In genomic region chr12:46818021-46818855, GRCm38 (mm10) we compare ENCODE assay signal across 8 mouse cellular contexts. TPM values are rescaled to one million over a fixed set of nuclear protein-coding genes. Genes with fewer than 3 reads are reported as not detected.
DNase-seq lines count a peak whose midpoint lies in the region; ATAC-seq and TF ChIP-seq lines count a peak whose summit lies in the region.

No protein-coding gene starts in this region.

- peaks cover 4% of the 10 kb centered on the region for H3K4me1 ChIP-seq in forebrain, embryonic 16.5 days (replicated peaks; ENCODE audit: control insufficient read depth, insufficient read depth, low read length)
- H3K4me1 ChIP-seq in lung, adult 2 months (ENCODE audit: control insufficient read depth, insufficient read depth, low read length) = no peaks in the 10 kb centered on the region

- peak; percentile 62 for DNase-seq in MEL-GATA-1-ER (ENCODE audit: extremely low read depth, low read depth)
- DNase-seq in cerebellum, adult 11-12 months = peak; percentile 75
- DNase-seq in heart, postnatal 4 days = peak; percentile 41
- DNase-seq in layer of hippocampus, adult 9-11 months = peak; percentile 35
- DNase-seq in lung, adult 2 months = peak; percentile 17
- peak; percentile 39 for DNase-seq in retina, postnatal 7 days (ENCODE audit: low read depth, low spot score)

- peak overlapping the region; percentile 94 for H3K9ac ChIP-seq in forebrain, embryonic 16.5 days (replicated peaks; ENCODE audit: low read depth, low read length)

- H3K27me3 ChIP-seq in forebrain, embryonic 16.5 days (replicated peaks; ENCODE audit: control insufficient read depth, insufficient read depth, low read length) = no peaks in the 10 kb centered on the region

- peak; percentile 45 for ATAC-seq in forebrain, embryonic 16.5 days
- ATAC-seq in megakaryocyte progenitor cell, adult 5-6 weeks (replicated peaks; ENCODE audit: poor library complexity) = no peak

- peak overlapping the region; percentile 94 for H3K27ac ChIP-seq in forebrain, embryonic 16.5 days (ENCODE audit: low read length)

- WGBS in forebrain, embryonic 16.5 days = under 1% methylated on average over 61 of the region's 61 CpGs
- WGBS in lung, adult 2 months = 1% methylated on average over 61 of the region's 61 CpGs

- H3K9me3 ChIP-seq in forebrain, embryonic 16.5 days (ENCODE audit: control insufficient read depth, low read length) = no peaks in the 10 kb centered on the region

- peak overlapping the region; percentile 66 for H3K4me3 ChIP-seq in forebrain, embryonic 16.5 days (replicated peaks; ENCODE audit: low read length)
- peak overlapping the region; percentile 91 for H3K4me3 ChIP-seq in lung, adult 2 months (replicated peaks; ENCODE audit: extremely low read depth, low read depth, low read length)

- peak overlapping the region; percentile 81 for H3K4me2 ChIP-seq in forebrain, embryonic 16.5 days (ENCODE audit: low read length)

- TF ChIP-seq CTCF in lung, adult 2 months (IDR thresholded peaks at IDR 0.05; ENCODE audit: insufficient read depth, low read length) = no peak

- no peaks in the 10 kb centered on the region for H3K36me3 ChIP-seq in forebrain, embryonic 16.5 days (ENCODE audit: control insufficient read depth, insufficient read depth)

- TF ChIP-seq POLR2A in lung, adult 2 months (IDR thresholded peaks at IDR 0.05; ENCODE audit: borderline replicate concordance, extremely low read depth, low read depth, low read length) = no peak

RNA-seq across cellular contexts. Expression of gene Nova1, which starts 0.5 kb away (rescaled TPM):
- 17.6 and 31.6 TPM in 2 replicates for polyA plus RNA-seq in forebrain, embryonic 16.5 days (2015; fragmentation: Nextera tagmentation; extraction: Ambion mirVana)
- total RNA-seq in heart, postnatal 4 days (2021) = 1 to 10 TPM; 3.4 to 3.7 TPM
- polyA plus RNA-seq in lung, adult 2 months (2012; rRNA removed) = 0.86 and 2.1 TPM in 2 replicates
- total RNA-seq in megakaryocyte progenitor cell, adult 5-6 weeks (2015) = not detected in 2 replicates
- total RNA-seq in megakaryocyte progenitor cell, adult 5-6 weeks (2017) = not detected in 2 replicates

Comparison
In these comparisons a context has a peak if more than half of its experiments do, and no peak if none do; other contexts are left out.
1. DNase-seq: peak in every context shown above with its lines; median percentile 75 in cerebellum, adult 11-12 months; 62 in MEL-GATA-1-ER; 41 in heart, postnatal 4 days; 39 in retina, postnatal 7 days; 35 in layer of hippocampus, adult 9-11 months; 17 in lung, adult 2 months.
2. RNA of gene Nova1, which starts 0.5 kb away (total RNA-seq): 3.4 to 3.7 TPM in heart, postnatal 4 days; not detected in megakaryocyte progenitor cell, adult 5-6 weeks; every median in the first group is over 4 times any median in the second.